Mouse (Mus musculus): ENCODE results near the gene Colec11. TPM values are rescaled to one million over a fixed set of nuclear protein-coding genes. Genes with fewer than 3 reads are reported as not detected.

Gene Colec11
- 0.57 and 0.85 TPM in 2 replicates for polyA plus RNA-seq (2015; fragmentation: Nextera tagmentation; extraction: Ambion mirVana)

DNA sequence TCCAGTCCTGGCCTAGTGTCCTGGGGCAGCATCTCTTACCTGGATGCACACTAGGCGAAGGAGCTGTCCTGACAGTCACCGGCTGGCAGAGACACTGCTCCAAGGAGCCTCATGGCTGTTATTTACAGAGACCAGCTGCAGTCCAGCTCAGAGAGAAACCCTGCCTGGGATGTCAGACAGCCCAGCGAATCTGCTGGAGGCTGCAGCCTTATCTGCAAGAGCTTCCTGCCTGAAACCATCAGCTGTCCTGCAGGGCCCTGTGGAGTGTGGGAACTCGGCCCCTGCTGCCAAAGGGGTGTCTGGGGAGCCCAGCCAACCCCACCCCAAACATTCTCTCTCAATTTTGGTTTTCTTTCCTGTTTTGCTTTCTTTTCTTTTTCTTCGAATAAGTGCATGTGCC, at the start of gene Colec11:
Gene Colec11 (minus strand): TSS at position 183 of the 400 bp plus-strand sequence.
- no peak within 1 kb of the TSS for H3K27ac ChIP-seq (replicated peaks)
- DNase-seq (ENCODE audit: low spot score) = no peak
- 25% methylated on average over 5 of the region's 5 CpGs for WGBS

DNA sequence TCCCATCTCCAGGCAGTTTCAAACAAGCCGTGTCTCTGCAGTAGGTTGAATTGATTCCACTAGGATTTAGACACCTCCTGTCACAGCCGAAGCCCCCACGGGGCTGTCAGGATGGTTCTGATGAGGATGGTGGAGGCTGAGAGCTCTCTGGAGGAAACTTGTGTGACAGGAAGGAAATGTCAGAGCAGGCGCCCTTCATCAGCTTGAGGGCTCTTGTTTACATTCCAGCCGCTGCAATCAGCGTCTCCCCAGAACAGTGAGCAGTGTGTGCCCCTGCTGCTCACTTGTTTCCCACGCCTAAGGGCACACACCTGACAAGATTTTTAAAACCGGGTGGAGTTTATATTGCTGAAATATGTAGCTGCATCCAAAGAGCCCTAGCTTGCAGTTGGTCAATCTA, 44.1 kb upstream of the Colec11 start:
- no peak overlapping the region for H3K4me2 ChIP-seq (replicated peaks; ENCODE audit: low read depth)
- H3K27me3 ChIP-seq (ENCODE audit: control insufficient read depth, insufficient read depth, low read length) = no peaks in the 10 kb centered on the region
- DNase-seq (ENCODE audit: low spot score) (peak; percentile 21), ATAC-seq (ENCODE audit: low FRiP score, low TSS enrichment) (no peak)
- 4% methylated on average over 8 of the region's 8 CpGs for WGBS
- no peaks in the 10 kb centered on the region for H3K36me3 ChIP-seq (ENCODE audit: control insufficient read depth, insufficient read depth, low read length)
- H3K4me3 ChIP-seq (ENCODE audit: low read depth, low read length) = no peak overlapping the region
- H3K4me1 ChIP-seq (replicated peaks; ENCODE audit: control insufficient read depth, insufficient read depth) = no peaks in the 10 kb centered on the region
- TF ChIP-seq CTCF (IDR thresholded peaks at IDR 0.05; ENCODE audit: low read depth) (no peak), EP300 (optimal IDR thresholded peaks at IDR 0.05) (no peak)
- no peak overlapping the region for H3K27ac ChIP-seq (replicated peaks)
- no peaks in the 10 kb centered on the region for H3K9me3 ChIP-seq (ENCODE audit: control insufficient read depth, low read length)
- no peak overlapping the region for H3K9ac ChIP-seq (ENCODE audit: low read length)

More for the DNA sequence above, at the start of gene Colec11:
- H3K9ac ChIP-seq (ENCODE audit: low read length) = no peak within 1 kb of the TSS
- no peak within 1 kb of the TSS for H3K4me2 ChIP-seq (replicated peaks; ENCODE audit: low read depth)
- no peaks in the 10 kb centered on the region for H3K9me3 ChIP-seq (ENCODE audit: control insufficient read depth, low read length)
- H3K36me3 ChIP-seq (ENCODE audit: control insufficient read depth, insufficient read depth, low read length) = peaks cover under 1% of the 10 kb centered on the region; the same call in 1 of the 2 replicates
- H3K4me1 ChIP-seq (replicated peaks; ENCODE audit: control insufficient read depth, insufficient read depth) = peaks cover 3% of the 10 kb centered on the region; the same call in 1 of the 2 replicates
- ATAC-seq (ENCODE audit: low FRiP score, low TSS enrichment) = no peak
- no peaks in the 10 kb centered on the region for H3K27me3 ChIP-seq (ENCODE audit: control insufficient read depth, insufficient read depth, low read length)
- no peak within 1 kb of the TSS for H3K4me3 ChIP-seq (ENCODE audit: low read depth, low read length)
- TF ChIP-seq CTCF (IDR thresholded peaks at IDR 0.05; ENCODE audit: low read depth) (no peak), EP300 (optimal IDR thresholded peaks at IDR 0.05) (no peak)

DNA sequence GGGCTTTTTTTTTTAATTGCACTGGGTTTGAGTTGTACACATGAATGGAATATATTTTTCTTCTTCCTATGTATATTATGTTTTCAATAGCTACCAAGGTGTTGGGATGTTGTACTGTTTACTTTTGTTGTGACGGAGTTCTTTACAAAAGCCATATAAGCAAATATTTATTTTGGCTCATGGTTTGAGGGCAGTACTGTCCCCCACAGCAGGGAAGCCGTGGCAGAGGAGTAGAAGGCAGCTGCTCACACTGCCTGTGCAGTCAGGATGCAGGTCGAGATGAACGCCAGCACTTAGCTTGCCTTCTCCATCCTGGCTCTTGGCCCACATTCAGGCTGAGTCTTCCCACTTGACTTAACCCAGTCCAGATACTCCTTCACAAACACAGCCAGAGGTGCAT, 43.6 kb upstream of the Colec11 start:
- Histone ChIP-seq H3K4me1 (replicated peaks; ENCODE audit: control insufficient read depth, insufficient read depth) (no peaks in the 10 kb centered on the region), H3K4me3 (ENCODE audit: low read depth, low read length) (no peak overlapping the region), H3K9ac (ENCODE audit: low read length) (no peak overlapping the region), H3K4me2 (replicated peaks; ENCODE audit: low read depth) (no peak overlapping the region), H3K27ac (replicated peaks) (no peak overlapping the region), H3K36me3 (ENCODE audit: control insufficient read depth, insufficient read depth, low read length) (no peaks in the 10 kb centered on the region), H3K9me3 (ENCODE audit: control insufficient read depth, low read length) (no peaks in the 10 kb centered on the region), H3K27me3 (ENCODE audit: control insufficient read depth, insufficient read depth, low read length) (no peaks in the 10 kb centered on the region)
- TF ChIP-seq CTCF (IDR thresholded peaks at IDR 0.05; ENCODE audit: low read depth) = no peak
- no peak for TF ChIP-seq EP300 (optimal IDR thresholded peaks at IDR 0.05)
- 25% methylated on average over 4 of the region's 4 CpGs for WGBS
- DNase-seq (ENCODE audit: low spot score) (no peak), ATAC-seq (ENCODE audit: low FRiP score, low TSS enrichment) (no peak)

DNA sequence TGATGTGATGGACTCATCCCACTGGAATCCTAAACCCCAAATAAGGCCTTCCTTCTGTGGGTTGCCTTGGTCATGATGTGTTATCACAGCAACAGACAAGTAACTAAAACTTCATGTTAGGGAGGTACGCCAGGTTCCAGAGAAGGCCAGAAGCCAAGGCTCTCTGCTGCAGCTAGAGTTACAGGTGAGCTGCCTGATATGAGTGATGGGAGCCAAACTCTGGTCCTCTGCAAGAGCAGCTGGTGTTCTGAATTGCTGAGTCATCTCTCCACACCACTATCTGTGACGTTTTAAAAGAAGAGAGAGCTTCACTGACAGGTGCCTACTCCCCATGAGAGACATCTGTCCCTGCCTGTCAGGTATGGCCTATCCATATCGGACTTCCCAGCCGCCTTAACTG, 39.5 kb upstream of the Colec11 start:
- no peak overlapping the region for H3K9ac ChIP-seq (ENCODE audit: low read length)
- ATAC-seq (ENCODE audit: low FRiP score, low TSS enrichment) (no peak), DNase-seq (ENCODE audit: low spot score) (no peak)
- no peaks in the 10 kb centered on the region for H3K9me3 ChIP-seq (ENCODE audit: control insufficient read depth, low read length)
- no peak overlapping the region for H3K27ac ChIP-seq (replicated peaks)
- no peak overlapping the region for H3K4me3 ChIP-seq (ENCODE audit: low read depth, low read length)
- TF ChIP-seq EP300 (optimal IDR thresholded peaks at IDR 0.05) (no peak), CTCF (IDR thresholded peaks at IDR 0.05; ENCODE audit: low read depth) (no peak)
- 0 out of 2 replicates have a peak, but pooled peaks cover 8% of the 10 kb centered on the region for H3K36me3 ChIP-seq (ENCODE audit: control insufficient read depth, insufficient read depth, low read length)
- H3K4me1 ChIP-seq (replicated peaks; ENCODE audit: control insufficient read depth, insufficient read depth) = no peaks in the 10 kb centered on the region
- WGBS = 82% methylated on average over 4 of the region's 4 CpGs
- H3K27me3 ChIP-seq (ENCODE audit: control insufficient read depth, insufficient read depth, low read length) = no peaks in the 10 kb centered on the region
- H3K4me2 ChIP-seq (replicated peaks; ENCODE audit: low read depth) = no peak overlapping the region

DNA sequence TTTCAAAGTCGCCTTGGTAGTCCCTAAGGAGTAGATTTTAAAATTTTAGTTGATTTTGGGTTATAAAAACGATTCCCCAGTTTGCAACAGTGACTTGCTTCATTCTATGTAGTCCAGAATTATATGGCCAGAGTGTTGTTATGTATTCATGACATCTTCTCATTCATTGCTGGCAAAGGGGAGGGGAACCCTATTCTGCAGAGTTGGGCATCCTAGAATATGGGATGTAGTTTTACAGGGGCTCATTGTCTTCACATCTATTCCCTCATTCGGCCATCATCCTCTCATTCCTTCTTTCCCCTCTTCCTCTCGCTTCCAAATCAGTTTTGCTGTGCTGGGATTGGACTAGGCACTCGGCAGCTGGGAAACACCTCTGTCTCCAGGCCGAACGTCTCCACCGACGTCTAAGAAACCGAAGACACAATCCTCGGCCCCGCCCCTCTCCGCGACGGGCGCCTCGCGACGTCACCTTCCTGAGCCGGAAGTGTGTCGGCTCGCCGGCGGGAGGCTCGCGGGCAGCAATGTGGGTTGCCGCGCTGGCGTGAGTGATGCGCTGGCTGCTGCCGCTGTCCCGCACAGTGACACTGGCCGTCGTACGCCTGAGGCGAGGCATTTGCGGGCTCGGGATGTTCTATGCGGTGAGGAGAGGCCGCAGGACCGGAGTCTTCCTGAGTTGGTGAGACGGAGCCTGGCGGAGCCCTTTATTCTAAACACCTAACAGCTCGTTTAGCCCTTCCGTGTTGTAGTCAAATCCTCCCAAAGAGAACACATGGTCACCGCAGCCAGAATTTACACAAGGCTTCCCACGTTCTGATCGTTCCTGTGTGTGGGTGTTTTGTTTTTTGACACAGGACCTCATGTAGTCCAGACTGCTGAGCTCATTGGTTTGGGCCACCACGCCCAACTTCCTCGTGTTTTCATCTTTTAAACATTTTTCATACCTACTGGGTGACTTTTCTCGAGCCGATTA, 26.2 kb upstream of the Colec11 start, which contains the start of gene Rnaseh1:
Gene Rnaseh1 (plus strand): TSS at position 462 of the 970 bp plus-strand sequence.
- Histone ChIP-seq H3K4me2 (replicated peaks; ENCODE audit: low read depth) (peak within 1 kb of the TSS; percentile 65), H3K27ac (replicated peaks) (peak within 1 kb of the TSS; percentile 61; the same call in 1 of the 2 replicates), H3K36me3 (ENCODE audit: control insufficient read depth, insufficient read depth, low read length) (no peaks in the 10 kb centered on the region), H3K9me3 (ENCODE audit: control insufficient read depth, low read length) (no peaks in the 10 kb centered on the region), H3K27me3 (ENCODE audit: control insufficient read depth, insufficient read depth, low read length) (no peaks in the 10 kb centered on the region), H3K9ac (ENCODE audit: low read length) (peak within 1 kb of the TSS; percentile 80), H3K4me3 (ENCODE audit: low read depth, low read length) (peak within 1 kb of the TSS; percentile 74), H3K4me1 (replicated peaks; ENCODE audit: control insufficient read depth, insufficient read depth) (no peaks in the 10 kb centered on the region; the same call in 1 of the 2 replicates)
- ATAC-seq (ENCODE audit: low FRiP score, low TSS enrichment) (peak; percentile 97), DNase-seq (ENCODE audit: low spot score) (peak; percentile 94)
- TF ChIP-seq CTCF (IDR thresholded peaks at IDR 0.05; ENCODE audit: low read depth) (no peak), EP300 (optimal IDR thresholded peaks at IDR 0.05) (no peak)
- WGBS = 2% methylated on average over 52 of the region's 52 CpGs
